Mouse (Mus musculus) C2C12 (cell line): ENCODE data around the gene Dnah17.

Experiments
- CTCF ChIP-seq: IDR thresholded peaks from one replicate; pipeline ENCODE4 v1.5.1; 2011; ENCODE audit not compliant: control insufficient read depth, insufficient read depth, insufficient read length
- MAX ChIP-seq: IDR thresholded peaks from one replicate; pipeline ENCODE4 v1.6.1; 2011; ENCODE audit warnings: mild to moderate bottlenecking, control low read depth
- USF1 ChIP-seq: IDR thresholded peaks from one replicate; pipeline ENCODE4 v1.6.1; 2011; ENCODE audit warnings: low read depth, mild to moderate bottlenecking, control low read depth, moderate library complexity

GRCm38 (mm10) chr11:118165681-118166080, 35.2 kb upstream of the Dnah17 start:
- no peak for TF ChIP-seq USF1
- no peak for TF ChIP-seq CTCF
- TF ChIP-seq MAX = no peak
